In the genomic region with DNA sequence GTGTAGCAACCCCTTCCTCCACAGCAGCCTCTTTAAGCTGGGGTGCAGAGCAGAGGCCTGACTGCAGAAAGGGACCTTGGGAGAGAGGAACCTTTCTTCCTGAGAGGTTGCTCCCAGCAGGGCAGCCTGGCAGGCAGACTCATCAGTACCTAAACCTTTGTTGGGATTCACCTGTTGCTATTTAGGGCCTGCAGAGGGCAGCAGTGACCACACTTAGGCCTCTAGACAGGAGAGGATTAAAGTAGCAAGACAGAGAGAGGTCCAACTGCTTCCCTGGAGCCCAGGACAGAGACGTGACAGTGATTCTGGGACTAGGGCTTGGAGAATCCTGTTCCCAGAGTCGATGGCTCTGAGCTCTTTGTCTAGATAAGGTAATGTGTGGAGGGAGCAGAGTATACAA, we compare ENCODE assay signal across 8 mouse cellular contexts. TPM values are rescaled to one million over a fixed set of nuclear protein-coding genes. Genes with fewer than 3 reads are reported as not detected.
DNase-seq lines count a peak whose midpoint lies in the region; ATAC-seq lines count a peak whose summit lies in the region.

No protein-coding gene starts in this region.

- intact Hi-C loops in heart, postnatal 14 days (cut with DNase I): loop anchor here (1.0 to 5.0 kb wide), 4 partner anchors 33 to 1366 kb away; no protein-coding TSS in a partner anchor

- H3K9ac ChIP-seq in liver, embryonic 12.5 days: no peak overlapping the region
- no peak overlapping the region for H3K9ac ChIP-seq in midbrain, embryonic 16.5 days (ENCODE audit: low read depth, low read length)

- H3K27ac ChIP-seq in liver, embryonic 12.5 days: no peak overlapping the region
- no peak overlapping the region for H3K27ac ChIP-seq in midbrain, embryonic 16.5 days (ENCODE audit: low read length)

- no peaks in the 10 kb centered on the region; the same call in 1 of the 2 replicates for H3K27me3 ChIP-seq in liver, embryonic 12.5 days (replicated peaks)
- no peaks in the 10 kb centered on the region for H3K27me3 ChIP-seq in midbrain, embryonic 16.5 days (ENCODE audit: control insufficient read depth, insufficient read depth, low read depth, low read length)

- H3K4me2 ChIP-seq in liver, embryonic 12.5 days: no peak overlapping the region
- no peak overlapping the region for H3K4me2 ChIP-seq in midbrain, embryonic 16.5 days (ENCODE audit: low read length)

- DNase-seq in liver (peak; percentile 38), ZHBTc4 (ENCODE audit: low read depth, low spot score) (peak; percentile 87)
- DNase-seq in heart, postnatal 14 days: peak; percentile 56 to 68
- peak; percentile 27 to 38 for DNase-seq in layer of hippocampus, postnatal 36 days
- DNase-seq in thymus, postnatal 4 days: peak; percentile 70

- H3K36me3 ChIP-seq in liver, embryonic 12.5 days: no peaks in the 10 kb centered on the region
- H3K36me3 ChIP-seq in midbrain, embryonic 16.5 days (ENCODE audit: control insufficient read depth, insufficient read depth, low read length): no peaks in the 10 kb centered on the region

- no peaks in the 10 kb centered on the region; the same call in 1 of the 2 replicates for H3K4me1 ChIP-seq in liver, embryonic 12.5 days
- H3K4me1 ChIP-seq in midbrain, embryonic 16.5 days (ENCODE audit: control insufficient read depth, insufficient read depth, low read length): no peaks in the 10 kb centered on the region

- H3K9me3 ChIP-seq in liver, embryonic 12.5 days (replicated peaks): no peaks in the 10 kb centered on the region
- no peaks in the 10 kb centered on the region for H3K9me3 ChIP-seq in midbrain, embryonic 16.5 days (replicated peaks; ENCODE audit: control insufficient read depth, low read length, poor library complexity, severe bottlenecking)

- no peak overlapping the region for H3K4me3 ChIP-seq in liver, embryonic 12.5 days
- H3K4me3 ChIP-seq in midbrain, embryonic 16.5 days (ENCODE audit: low read depth, low read length): no peak overlapping the region

- no peak; the same call in 1 of the 2 replicates for ATAC-seq in liver, embryonic 12.5 days
- ATAC-seq in common myeloid progenitor, adult 5-6 weeks (replicated peaks; ENCODE audit: low read depth, poor library complexity, severe bottlenecking): peak; percentile 89
- ATAC-seq in midbrain, embryonic 16.5 days: peak; percentile 58; the same call in 1 of the 2 replicates

- 18% methylated on average over 2 of the region's 2 CpGs for WGBS in liver, embryonic 12.5 days (ENCODE audit: insufficient replicate concordance)
- 5% methylated on average over 2 of the region's 2 CpGs for WGBS in midbrain, embryonic 16.5 days

RNA-seq across cellular contexts. Expression of a gene that starts 7.5 kb away (rescaled TPM):
- 12.7 and 15.0 TPM in 2 replicates for polyA plus RNA-seq in liver, embryonic 12.5 days (2016; fragmentation: Nextera tagmentation; extraction: Ambion mirVana)
- 9.4 and 14.6 TPM in 2 replicates for total RNA-seq in common myeloid progenitor, adult 5-6 weeks (2017)
- total RNA-seq in heart, postnatal 14 days (2021): 1 to 10 TPM in 1 of 2 experiments, under 1 TPM in 1; 0.60 to 1.0 TPM
- under 1 TPM; 0.46 to 0.62 TPM for total RNA-seq in layer of hippocampus, postnatal 36 days (2021)
- 0.30 and 0.48 TPM in 2 replicates for polyA plus RNA-seq in midbrain, embryonic 16.5 days (2015; fragmentation: Nextera tagmentation; extraction: Ambion mirVana)

RNA-seq across cellular contexts. Expression of a gene that starts 12.4 kb away (rescaled TPM):
- 1.8 and 1.9 TPM in 2 replicates for polyA plus RNA-seq in liver, embryonic 12.5 days (2016; fragmentation: Nextera tagmentation; extraction: Ambion mirVana)
- 1.6 and 1.8 TPM in 2 replicates for total RNA-seq in common myeloid progenitor, adult 5-6 weeks (2017)
- total RNA-seq in heart, postnatal 14 days (2021): 1 to 10 TPM; 1.4 to 1.8 TPM
- total RNA-seq in layer of hippocampus, postnatal 36 days (2021): 100 to 1,000 TPM; 157 to 161 TPM
- 31.9 and 33.6 TPM in 2 replicates for polyA plus RNA-seq in midbrain, embryonic 16.5 days (2015; fragmentation: Nextera tagmentation; extraction: Ambion mirVana)

RNA-seq across cellular contexts. Expression of a gene that starts 41.2 kb away (rescaled TPM):
- 7.5 and 7.9 TPM in 2 replicates for polyA plus RNA-seq in liver, embryonic 12.5 days (2016; fragmentation: Nextera tagmentation; extraction: Ambion mirVana)
- 12.4 and 15.4 TPM in 2 replicates for total RNA-seq in common myeloid progenitor, adult 5-6 weeks (2017)
- total RNA-seq in heart, postnatal 14 days (2021): 1 to 10 TPM; 7.6 to 7.8 TPM
- total RNA-seq in layer of hippocampus, postnatal 36 days (2021): 10 to 100 TPM; 10.3 to 10.9 TPM
- polyA plus RNA-seq in midbrain, embryonic 16.5 days (2015; fragmentation: Nextera tagmentation; extraction: Ambion mirVana): 9.8 and 12.1 TPM in 2 replicates

RNA-seq across cellular contexts. Expression of a gene that starts 45.4 kb away (rescaled TPM):
- polyA plus RNA-seq in liver, embryonic 12.5 days (2016; fragmentation: Nextera tagmentation; extraction: Ambion mirVana): 17.5 and 18.9 TPM in 2 replicates
- 42.5 and 60.0 TPM in 2 replicates for total RNA-seq in common myeloid progenitor, adult 5-6 weeks (2017)
- total RNA-seq in heart, postnatal 14 days (2021): 10 to 100 TPM; 18.4 to 19.3 TPM
- 1 to 10 TPM; 4.3 to 5.7 TPM for total RNA-seq in layer of hippocampus, postnatal 36 days (2021)
- polyA plus RNA-seq in midbrain, embryonic 16.5 days (2015; fragmentation: Nextera tagmentation; extraction: Ambion mirVana): 1.2 and 1.7 TPM in 2 replicates

Comparison
In these comparisons a context has a peak if more than half of its experiments do, and no peak if none do; other contexts are left out.
1. DNase-seq: peak in every context shown above with its lines; median percentile 87 in ZHBTc4; 70 in thymus, postnatal 4 days; 62 in heart, postnatal 14 days; 38 in liver; 32 in layer of hippocampus, postnatal 36 days.
2. RNA of a gene that starts 12.4 kb away (total RNA-seq): 157 to 161 TPM in layer of hippocampus, postnatal 36 days; 1.6 to 1.8 TPM in common myeloid progenitor, adult 5-6 weeks and 1.4 to 1.8 TPM in heart, postnatal 14 days; every median in the first group is over 10 times any median in the second.